Mouse (Mus musculus): ENCODE data around the gene Rps3.
"Not testable (repeated sequence)": the region's sequence is repeated elsewhere in the genome, so short reads cannot be mapped to it uniquely, and the experiment has no call there.

Gene Rps3

GRCm38 (mm10) chr7:99483271-99483923 is at the start of gene Rps3:
Gene Rps3 (minus strand): TSS chr7:99483738.
- peak; percentile 87 to 88 for DNase-seq

DNA sequence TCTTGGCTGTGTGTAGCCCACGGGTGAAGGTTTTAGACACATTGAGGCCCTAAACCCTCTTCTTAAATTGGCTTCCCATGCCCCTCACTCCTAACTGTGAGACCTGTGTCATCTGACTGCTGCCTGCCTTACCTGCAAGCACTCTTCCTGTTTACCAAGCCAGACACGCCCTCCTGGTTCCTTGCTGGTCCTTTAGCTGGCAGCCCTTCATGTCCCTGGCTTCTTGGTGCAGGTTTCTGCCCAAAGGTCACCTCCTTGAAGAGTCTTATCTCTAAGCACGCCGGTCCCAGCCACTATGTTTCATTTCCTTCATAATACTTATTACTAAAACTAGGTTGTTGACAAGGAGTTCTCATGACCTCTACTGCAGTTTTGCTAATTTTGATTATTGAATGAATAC is 49.0 kb upstream of the Rps3 start:
- no peak for DNase-seq

- DNase-seq = no peak
Observed at GRCm38 (mm10) chr7:99531408-99531970, 48.0 kb upstream of the Rps3 start.

GRCm38 (mm10) chr7:99529410-99529809 is 45.9 kb upstream of the Rps3 start:
- DNase-seq = no peak

GRCm38 (mm10) chr7:99528547-99528946 is 45.0 kb upstream of the Rps3 start:
- no peak for DNase-seq

DNA sequence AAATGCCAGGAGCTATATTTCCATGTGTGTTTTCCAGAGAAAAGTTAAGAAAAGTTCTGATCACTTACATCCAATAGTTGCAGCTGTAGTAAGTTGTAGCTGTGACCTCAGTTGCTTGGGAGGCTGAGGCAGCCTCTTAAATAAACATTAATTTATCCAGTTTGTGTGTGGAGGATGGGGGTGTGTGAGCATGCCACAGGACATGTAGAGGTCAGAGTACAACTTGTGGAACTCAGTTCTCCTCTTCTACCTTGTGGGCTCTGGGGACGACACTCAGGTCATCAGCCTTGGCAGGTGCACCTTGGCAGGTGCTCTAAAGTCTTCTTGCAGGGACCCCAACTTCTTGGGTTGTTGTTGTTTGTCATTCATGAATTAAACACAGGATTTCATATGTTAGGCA is 40.3 kb upstream of the Rps3 start:
- DNase-seq = no peak

DNA sequence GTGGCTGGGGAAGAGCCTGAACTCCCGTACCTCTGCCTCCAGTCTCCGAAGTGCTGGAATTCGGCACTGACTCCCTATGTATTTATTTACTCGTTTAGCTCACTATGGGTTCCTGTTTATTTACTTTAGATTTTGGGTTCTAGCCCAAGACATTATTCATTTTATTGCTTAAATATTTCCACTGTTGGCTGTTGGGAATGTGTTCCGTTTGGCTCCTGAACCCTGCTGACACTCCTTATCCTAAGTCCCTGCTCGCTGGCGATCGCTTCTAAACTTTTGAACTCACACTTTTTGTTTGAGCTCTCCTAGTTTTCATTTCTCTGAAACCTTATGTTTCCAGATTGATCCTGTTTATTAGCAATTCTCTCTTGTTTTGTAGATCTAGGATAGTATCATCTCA is 39.6 kb upstream of the Rps3 start:
- DNase-seq = no peak

DNA sequence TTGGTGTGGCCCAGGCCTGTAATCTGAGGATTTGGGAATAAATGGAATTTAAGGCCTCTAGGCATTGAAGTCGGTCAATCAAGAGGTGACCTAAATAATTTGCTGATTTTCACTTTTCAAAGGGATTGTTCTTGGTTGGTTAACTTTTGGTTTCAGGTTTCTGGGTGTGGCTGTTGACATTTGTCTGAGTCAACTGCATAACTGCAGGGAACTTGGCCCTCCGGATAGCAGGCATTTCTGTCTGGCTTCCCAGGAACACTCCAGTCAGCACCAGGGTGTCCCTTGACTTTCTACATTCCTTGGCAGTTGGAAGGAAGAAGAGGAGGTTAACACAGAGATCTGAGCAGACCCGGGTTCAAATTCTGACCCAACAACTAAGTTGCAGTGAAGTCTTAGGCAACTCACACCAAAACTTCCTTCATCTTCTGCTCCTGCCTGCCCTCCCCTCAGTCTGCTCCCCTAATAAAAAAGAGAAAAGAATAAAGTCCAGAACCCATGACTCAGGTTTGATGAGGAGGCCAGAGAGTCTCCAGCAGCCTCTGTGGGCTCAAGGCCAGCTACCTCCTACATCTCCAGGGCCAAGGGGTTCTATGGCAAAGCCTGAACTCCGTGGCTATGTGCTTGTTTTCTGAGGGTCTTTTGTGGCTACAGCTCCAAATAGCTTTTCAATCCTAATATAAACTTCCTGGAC is 35.6 kb upstream of the Rps3 start:
- no peak for DNase-seq

DNA sequence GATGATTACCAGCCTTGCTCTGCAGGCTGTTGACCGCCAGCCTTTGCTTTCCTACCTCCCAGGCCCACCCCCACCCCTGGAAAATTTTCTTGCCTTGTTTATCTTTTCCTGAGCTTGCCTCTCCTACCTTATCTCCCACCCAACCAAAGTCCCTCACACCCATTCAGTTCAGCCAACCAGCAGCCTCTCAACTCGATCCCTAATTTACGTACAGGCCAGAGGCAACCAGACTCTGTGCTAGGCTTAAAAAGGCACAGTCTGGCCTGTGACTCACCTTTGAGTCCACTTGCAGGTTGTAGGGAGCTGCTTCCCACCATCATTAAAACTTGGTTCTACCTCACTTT is 33.2 kb upstream of the Rps3 start:
- DNase-seq = no peak

DNA sequence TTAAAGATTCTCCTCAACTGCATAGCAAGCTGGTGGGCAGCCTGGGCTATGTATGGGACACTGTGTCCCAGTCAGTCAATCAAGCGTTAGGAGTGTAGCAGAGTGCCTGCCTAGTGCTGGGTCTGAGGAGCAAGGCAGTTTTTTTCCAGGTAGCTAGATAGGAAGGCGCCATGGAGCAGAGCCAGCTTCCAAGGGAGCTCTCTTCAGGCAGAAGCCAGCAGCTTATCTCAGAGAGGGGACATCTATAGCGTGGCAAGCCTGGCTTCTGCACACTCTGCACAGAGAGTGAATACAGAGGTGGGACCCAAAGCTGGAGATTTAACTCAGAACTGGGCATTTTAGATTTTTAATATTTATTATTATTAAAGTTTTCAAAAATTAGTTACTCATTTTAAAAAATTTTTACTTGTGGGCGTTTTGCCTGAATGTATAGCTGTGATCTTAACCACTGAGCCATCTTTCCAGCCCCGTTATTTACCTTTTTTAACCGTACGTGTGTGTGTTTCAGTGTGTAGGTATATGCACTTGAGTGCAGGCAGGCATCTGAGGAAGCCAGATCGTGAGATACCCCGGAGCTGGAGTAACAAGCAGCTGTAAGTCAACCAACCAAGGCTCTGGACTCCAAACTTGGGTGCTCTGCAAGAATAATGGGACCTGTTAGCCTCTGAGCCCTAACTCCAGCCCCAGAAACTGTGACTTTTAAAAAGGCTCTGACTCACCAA is 32.7 kb upstream of the Rps3 start:
- DNase-seq = no peak

DNA sequence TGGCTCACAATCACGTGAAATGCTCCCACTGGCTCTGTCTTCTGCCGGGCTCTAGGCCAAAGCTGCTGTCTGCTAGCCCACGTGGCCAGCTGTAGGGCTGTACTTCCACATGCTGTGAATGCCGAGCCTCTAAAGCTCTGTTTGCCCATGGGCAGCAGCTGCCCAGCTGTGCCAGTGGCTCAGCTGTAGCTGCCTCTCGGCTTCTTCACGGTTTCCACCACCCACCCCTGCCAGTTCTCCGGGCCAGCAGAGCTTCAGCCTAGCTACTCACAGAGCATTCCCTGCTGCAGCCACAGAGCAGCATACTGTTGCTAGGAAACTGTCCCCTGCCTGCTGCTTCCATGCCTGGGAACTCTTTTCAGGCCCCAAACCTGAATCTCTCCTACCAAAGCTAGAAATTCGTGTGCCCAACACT is 26.6 kb upstream of the Rps3 start:
- no peak for DNase-seq

GRCm38 (mm10) chr7:99508187-99508586 is 24.6 kb upstream of the Rps3 start:
- DNase-seq = not testable (repeated sequence)

DNA sequence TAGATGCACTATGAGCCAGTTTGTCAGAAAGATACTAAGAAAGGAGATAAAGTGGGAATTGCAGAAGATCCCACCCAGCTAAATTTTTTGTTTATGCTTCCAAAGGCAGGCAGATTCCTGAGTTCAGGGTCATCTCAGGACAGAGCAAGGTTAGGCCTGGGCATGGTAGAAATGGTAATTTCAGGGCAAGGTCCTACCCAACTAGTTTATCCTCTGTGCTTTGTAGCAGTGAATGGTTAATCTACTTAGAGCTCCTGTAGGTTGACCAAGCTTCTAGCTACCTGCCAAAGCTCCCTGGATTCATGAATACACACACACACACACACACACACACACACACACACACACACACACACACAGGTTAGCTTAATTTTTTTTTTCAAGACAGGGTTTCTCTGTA is 21.0 kb upstream of the Rps3 start:
- no peak for DNase-seq

DNA sequence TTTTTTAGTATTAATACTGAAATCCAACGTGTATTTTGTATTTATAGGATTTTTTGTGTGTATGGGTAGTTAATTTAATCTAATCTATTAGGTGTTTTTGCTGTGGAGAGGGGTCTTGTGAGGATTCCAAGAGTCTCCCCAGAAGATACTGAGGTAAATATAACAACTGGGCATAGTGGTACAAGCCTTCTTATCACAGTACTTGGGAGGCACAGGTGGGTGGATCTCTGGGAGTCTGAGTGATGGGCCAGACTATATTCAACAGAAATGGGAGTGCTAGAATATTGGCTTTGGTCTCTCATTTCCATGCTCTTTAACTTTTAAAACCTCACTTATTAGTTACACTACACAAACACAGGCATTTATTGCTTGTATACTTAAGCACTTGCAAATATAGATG is 17.6 kb upstream of the Rps3 start:
- DNase-seq = no peak

GRCm38 (mm10) chr7:99500655-99501054 is 17.1 kb upstream of the Rps3 start:
- no peak for DNase-seq

- peak; percentile 57 to 83 for DNase-seq
Observed at GRCm38 (mm10) chr7:99500201-99500600, 16.7 kb upstream of the Rps3 start.

DNA sequence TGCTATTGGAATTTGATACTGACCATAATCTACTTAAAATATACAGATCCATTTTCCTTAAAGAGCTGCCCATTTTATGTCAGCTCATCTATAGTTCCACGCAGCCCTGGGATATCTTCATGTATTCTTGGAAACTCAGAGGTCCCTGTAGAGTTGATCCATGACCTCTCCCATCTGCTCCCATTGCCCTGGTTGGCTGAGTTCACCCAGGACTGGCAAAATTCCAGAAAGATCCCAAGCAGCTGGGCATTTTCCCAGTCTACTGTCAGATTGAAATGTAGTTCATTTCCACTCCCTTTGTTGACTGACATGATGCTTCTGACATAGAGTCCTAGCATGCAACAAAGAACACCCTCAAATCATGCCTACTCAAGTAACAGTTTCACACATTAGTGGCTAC is 15.6 kb upstream of the Rps3 start:
- no peak for DNase-seq

GRCm38 (mm10) chr7:99489708-99490107 is 6.2 kb upstream of the Rps3 start:
- no peak for DNase-seq

DNA sequence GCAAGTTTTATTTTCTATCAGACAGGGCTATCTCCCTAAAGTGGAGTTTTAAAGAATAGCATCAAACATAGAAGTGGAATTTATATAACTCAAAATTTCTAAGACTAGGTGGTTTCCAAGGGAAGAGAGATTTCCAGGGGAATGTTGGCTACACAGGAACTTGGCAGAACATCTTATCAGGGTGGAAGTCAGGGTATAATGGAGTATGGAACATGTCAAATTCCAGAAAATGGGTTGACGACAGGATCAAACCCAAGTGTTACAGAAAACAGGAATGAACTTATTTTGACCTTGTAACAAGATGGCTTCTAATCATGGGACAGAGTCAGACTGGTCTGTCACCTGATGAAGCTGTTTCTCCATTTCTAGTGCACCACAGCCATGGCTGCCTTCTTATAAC is 1.1 kb upstream of the Rps3 start:
- DNase-seq = no peak

GRCm38 (mm10) chr7:99483924-99484319 is 384 bp upstream of the Rps3 start:
- no peak for DNase-seq

GRCm38 (mm10) chr7:99482637-99483036 is 901 bp downstream of the Rps3 start:
- no peak for DNase-seq

DNA sequence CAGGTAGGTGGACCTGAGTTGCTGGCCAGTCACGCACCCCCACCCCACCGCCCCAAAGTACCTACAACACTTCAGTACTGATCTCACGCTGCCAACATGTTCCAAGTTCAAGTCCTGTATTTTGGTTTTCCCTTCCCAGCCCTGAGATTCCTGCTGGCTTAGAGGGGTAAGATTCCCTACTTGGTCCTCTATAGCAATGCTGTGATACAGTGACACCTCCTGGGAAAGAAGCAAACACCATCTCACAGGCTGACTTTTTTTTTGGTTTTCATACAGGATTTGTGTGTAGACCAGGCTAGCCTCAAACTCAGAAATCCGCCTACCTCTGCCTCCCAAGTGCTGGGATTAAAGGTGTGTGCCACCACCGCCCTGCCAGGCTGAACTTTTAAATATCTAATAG is 6.3 kb downstream of the Rps3 start:
- DNase-seq = no peak

GRCm38 (mm10) chr7:99476558-99477114 is 6.9 kb downstream of the Rps3 start:
- no peak for DNase-seq

DNA sequence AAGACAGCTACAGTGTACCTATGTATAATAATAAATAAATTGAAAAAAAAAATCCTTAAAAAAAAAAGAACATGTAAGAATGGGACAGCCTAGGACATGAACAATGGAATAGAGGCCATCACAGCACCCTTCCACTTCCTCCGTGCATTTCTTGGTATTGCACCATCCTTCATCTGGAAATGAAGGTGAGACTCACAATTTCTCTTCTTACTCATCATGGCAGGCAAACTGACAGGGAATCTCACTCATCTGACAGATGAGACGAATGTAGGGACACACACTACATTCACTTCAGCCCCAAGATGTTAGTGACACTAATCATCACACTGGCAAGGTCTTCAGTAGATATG is 8.0 kb downstream of the Rps3 start:
- no peak for DNase-seq
